Mouse (Mus musculus) gastrocnemius, adult 2 months (tissue): Measurements from ENCODE around the gene Adgrg6. TPM values are rescaled to one million over a fixed set of nuclear protein-coding genes. Genes with fewer than 3 reads are reported as not detected.

Experiments used
- DNase-seq: peaks from one replicate; pipeline ENCODE4 v3.0.0; 2022
- H3K27ac ChIP-seq: fragments of 200-600 bp; 2 replicates; pipeline ENCODE4 v1.8.1; 2022; ENCODE audit warnings: mild to moderate bottlenecking
- H3K4me3 ChIP-seq: fragments of 200-600 bp; 2 replicates; pipeline ENCODE4 v1.8.1; 2022; ENCODE audit warnings: mild to moderate bottlenecking, moderate library complexity
- CTCF ChIP-seq: fragments of 200-600 bp; IDR thresholded peaks from 2 replicates; pipeline ENCODE4 v1.8.1; 2022; ENCODE audit warnings: antibody characterized with exemption, mild to moderate bottlenecking, moderate library complexity
- intact Hi-C: fragments of 180-260 bp; cut with DNase I; formaldehyde crosslinking; loops from one replicate; pipeline ENCODE4 v1.15.1; 2025
- total RNA-seq, 2 experiments: library from RNA; stranded (reverse); gene quantifications; 2 replicates each; pipeline ENCODE4 v1.2.3; 2021

The Adgrg6 gene
- total RNA-seq, 2 experiments from 2014 or later, result 0.94 to 1.1 TPM

GRCm38 (mm10) chr10:14530670-14531069, 14.8 kb downstream of the Adgrg6 start:
- DNase-seq, result no peak
- Histone ChIP-seq H3K4me3 (no peak overlapping the region), H3K27ac (no peak overlapping the region)
- TF ChIP-seq CTCF, result no peak
- intact Hi-C loops, result no loop called here

DNA sequence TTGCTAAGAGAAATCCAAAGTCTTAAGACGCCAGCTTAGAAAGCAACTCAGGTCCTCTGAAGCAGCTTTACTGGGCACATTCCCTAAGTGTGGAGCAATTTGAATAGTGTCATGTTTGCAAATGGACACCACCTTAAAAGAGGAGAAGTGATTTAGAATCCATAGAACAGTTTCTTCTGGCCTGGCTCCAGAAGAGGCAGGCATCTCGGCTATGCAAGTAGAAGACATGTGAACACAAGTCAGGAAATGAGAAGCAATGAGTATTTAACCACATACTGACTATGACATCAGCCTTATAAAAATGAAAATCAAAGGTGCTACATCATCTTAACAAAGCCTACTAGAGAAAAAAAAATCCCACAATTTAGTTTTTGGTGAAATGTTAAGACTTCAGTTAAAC, 17.7 kb downstream of the Adgrg6 start:
- no peak overlapping the region for H3K4me3 ChIP-seq
- no peak overlapping the region for H3K27ac ChIP-seq
- no peak for TF ChIP-seq CTCF
- no peak for DNase-seq
- intact Hi-C loops, result no loop called here

DNA sequence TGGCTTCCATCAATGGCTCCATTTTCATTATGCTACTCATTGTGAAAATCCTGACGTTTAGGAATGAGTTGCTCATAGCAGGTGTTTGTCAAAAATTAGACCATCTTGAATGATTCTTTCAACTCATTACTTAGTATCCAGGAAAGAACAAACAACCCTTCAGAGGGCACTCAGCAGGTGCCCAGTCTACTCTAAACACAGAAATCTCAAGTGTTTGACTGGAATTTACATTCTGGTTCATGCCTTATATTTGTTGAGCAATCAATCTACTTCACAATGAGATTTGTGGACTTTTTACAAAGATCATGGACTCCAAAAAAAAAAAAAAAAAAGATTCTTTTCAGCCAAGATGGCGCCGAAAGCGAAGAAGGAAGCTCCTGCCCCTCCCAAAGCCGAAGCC, 22.7 kb downstream of the Adgrg6 start:
- DNase-seq, result no peak
- TF ChIP-seq CTCF, result no peak
- intact Hi-C loops, result no loop called here
- H3K4me3 ChIP-seq, result no peak overlapping the region
- no peak overlapping the region for H3K27ac ChIP-seq

- intact Hi-C loops, result no loop called here
- no peak for DNase-seq
- no peak for TF ChIP-seq CTCF
- H3K27ac ChIP-seq, result no peak overlapping the region
- H3K4me3 ChIP-seq, result no peak overlapping the region
Measured at GRCm38 (mm10) chr10:14520912-14521675, 24.4 kb downstream of the Adgrg6 start.

DNA sequence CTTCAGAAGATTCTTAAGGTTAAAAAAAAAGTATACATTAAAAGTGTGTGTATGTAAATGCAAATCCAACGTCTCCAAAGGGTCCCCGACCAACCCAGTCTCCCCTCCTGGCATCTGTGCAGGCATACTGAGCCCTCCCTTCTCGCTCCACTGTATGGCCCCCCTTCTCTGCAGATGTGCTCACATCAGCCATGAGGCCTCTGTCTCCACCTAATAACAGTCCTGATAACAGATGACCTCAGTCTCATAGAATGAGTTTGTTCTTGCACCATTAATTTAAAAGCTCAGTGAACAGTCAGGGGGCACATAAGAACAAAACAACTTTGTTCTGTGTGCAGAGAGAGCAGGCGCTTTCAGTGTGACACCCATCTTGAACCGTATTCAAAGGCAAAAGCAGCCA, 27.6 kb downstream of the Adgrg6 start:
- Histone ChIP-seq H3K27ac (no peak overlapping the region), H3K4me3 (no peak overlapping the region)
- intact Hi-C loops, result no loop called here
- no peak for TF ChIP-seq CTCF
- no peak for DNase-seq

GRCm38 (mm10) chr10:14511904-14512663, 33.4 kb downstream of the Adgrg6 start:
- Histone ChIP-seq H3K27ac (no peak overlapping the region), H3K4me3 (no peak overlapping the region)
- TF ChIP-seq CTCF, result no peak
- intact Hi-C loops, result no loop called here
- no peak for DNase-seq

DNA sequence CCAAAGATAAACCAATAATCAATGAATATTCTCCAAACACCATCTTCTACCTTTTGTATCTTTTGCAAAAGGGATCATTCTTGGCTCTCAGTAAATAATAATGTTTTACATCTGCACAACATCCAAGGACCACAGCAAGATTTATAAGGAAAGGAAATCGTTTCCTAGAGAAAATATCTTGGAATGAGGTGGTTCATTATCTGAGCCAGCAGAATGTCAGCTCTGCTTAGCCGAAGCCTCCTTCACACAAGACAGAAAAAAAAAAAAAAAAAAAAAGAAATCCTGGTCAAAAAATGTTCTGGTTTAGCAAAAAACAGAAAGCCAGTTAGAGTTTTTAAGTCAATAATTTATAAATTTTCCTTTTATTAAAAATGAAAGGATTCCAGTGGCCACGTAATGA, 34.3 kb downstream of the Adgrg6 start:
- Histone ChIP-seq H3K27ac (no peak overlapping the region), H3K4me3 (no peak overlapping the region)
- TF ChIP-seq CTCF, result no peak
- DNase-seq, result no peak
- intact Hi-C loops, result no loop called here

GRCm38 (mm10) chr10:14495658-14496057, 49.8 kb downstream of the Adgrg6 start:
- no peak for DNase-seq
- intact Hi-C loops, result no loop called here
- Histone ChIP-seq H3K27ac (no peak overlapping the region), H3K4me3 (no peak overlapping the region)
- no peak for TF ChIP-seq CTCF

- intact Hi-C loops, result no loop called here
- H3K4me3 ChIP-seq, result no peak overlapping the region
- no peak for DNase-seq
- no peak for TF ChIP-seq CTCF
- no peak overlapping the region for H3K27ac ChIP-seq
Measured at GRCm38 (mm10) chr10:14495204-14495603, 50.3 kb downstream of the Adgrg6 start.

DNA sequence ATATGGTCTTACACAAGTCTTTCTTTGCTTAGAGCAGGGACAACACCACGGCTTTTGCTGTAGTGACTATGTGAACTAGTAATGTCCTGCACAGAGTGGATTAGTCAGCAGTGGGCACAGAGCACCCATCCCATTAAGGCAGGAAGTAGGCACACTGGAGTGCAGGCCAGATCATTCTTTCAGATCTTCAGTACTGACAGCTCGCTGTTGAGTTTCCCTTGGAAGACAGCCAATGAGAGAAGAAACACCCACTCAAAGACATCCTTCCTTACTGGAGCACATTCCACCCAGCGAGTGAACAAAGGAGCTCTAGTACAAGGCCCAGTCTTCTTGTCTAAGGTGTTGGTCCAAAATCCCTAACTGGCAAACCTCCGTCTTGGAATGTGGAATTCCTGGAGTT, 53.6 kb downstream of the Adgrg6 start:
- Histone ChIP-seq H3K27ac (no peak overlapping the region), H3K4me3 (no peak overlapping the region)
- intact Hi-C loops, result no loop called here
- DNase-seq, result no peak
- no peak for TF ChIP-seq CTCF

- no peak for DNase-seq
- TF ChIP-seq CTCF, result no peak
- intact Hi-C loops, result no loop called here
- Histone ChIP-seq H3K27ac (no peak overlapping the region), H3K4me3 (no peak overlapping the region)
Measured at GRCm38 (mm10) chr10:14483257-14483656, 62.2 kb downstream of the Adgrg6 start.

DNA sequence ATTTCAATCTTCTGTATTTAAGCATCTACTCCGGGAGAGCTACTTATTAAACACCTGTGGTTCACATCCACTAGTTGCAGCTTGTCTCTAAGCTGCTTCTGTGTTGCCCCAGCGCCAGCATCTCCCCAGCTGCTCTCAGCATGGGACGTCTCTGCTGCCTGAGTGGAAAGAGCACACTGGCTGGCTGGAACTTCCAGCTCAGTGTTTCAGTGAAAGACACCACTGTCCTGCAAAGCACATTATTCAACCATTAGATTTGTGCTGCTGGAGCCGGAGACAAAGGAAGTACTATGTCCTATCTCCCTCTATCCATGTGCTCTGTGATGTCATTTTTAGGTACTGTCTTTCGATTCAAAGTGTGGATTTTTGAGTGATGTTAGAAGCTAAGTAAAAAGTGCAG, 63.0 kb downstream of the Adgrg6 start:
- no peak for DNase-seq
- no peak for TF ChIP-seq CTCF
- Histone ChIP-seq H3K4me3 (no peak overlapping the region), H3K27ac (no peak overlapping the region)
- intact Hi-C loops, result no loop called here

GRCm38 (mm10) chr10:14480928-14481327, 64.5 kb downstream of the Adgrg6 start:
- Histone ChIP-seq H3K27ac (peak overlapping the region; percentile 31; the same call in 1 of the 2 replicates), H3K4me3 (no peak overlapping the region)
- TF ChIP-seq CTCF, result no peak
- DNase-seq, result no peak
- intact Hi-C loops, result no loop called here
